Mouse (Mus musculus): ENCODE results near the gene Grb7. TPM values are rescaled to one million over a fixed set of nuclear protein-coding genes. Genes with fewer than 3 reads are reported as not detected.

The Grb7 gene
- polyA plus RNA-seq, 1 experiment = 0.85 TPM

DNA sequence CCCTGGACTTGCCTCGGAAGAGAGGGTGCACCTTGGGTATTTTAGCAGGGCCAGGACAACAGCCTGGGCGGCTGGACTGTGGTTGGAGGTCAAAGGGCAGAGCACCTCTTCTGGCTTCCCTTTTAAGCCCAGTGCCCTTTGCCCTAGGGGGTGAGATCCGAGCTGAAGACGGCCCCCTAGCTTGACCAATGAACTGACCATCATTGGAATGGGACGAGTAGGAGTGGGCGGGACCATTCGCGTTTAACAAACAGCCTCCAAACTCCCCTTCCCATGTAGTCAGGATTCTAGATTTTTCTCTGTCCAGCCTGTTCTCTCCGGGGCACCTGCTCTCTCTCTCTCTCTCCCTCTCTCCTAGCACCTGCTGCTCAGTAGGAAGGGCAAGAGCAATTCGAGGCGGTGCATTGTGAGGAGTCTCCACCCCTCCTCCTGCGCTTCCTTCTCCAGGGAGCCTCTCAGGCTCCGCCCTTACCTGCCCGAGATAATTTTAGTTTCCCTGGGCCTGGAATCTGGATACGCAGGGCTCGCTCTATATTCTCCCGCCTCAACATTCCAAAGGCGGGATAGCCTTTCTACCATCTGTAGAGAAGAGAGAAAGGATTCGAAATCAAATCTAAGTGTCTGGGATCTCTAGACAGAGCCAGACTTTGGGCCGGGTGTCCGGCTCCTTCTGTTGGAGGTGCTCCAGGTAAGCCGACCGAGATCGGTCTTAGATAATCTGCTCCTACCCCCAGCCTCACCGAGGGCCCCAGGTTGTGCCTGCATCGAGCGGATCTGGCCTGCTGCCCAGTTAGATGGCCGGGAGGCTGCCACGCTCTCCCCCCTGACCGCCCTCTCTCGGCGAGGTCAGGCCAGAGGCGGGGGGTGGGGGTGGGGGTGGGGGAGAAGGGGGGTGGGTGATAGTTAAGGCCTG lies 624 bp downstream of the Grb7 start:
- no peak overlapping the region for H3K27ac ChIP-seq (ENCODE audit: control insufficient read depth, insufficient read depth, low read depth, low read length, poor library complexity)

DNA sequence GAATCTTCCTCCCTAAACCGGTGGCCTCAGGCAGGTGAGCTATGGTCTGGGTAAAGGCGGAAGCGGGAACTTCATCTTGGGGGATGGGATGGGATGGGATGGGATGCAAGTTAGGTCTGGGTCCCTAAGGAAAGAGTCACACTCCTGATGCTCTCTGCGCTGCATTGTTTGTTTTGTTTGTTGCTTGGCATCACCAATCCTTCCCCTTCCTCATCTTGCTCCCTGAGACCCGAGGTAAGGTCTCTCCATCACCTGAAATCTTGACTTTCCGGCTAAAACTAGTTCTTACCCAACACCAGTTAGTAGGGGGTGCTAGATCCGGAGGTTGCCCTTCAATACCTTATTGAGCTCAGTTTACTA lies 1.3 kb downstream of the Grb7 start:
- 45% methylated on average over 7 of the region's 7 CpGs for WGBS
- H3K4me1 ChIP-seq (ENCODE audit: control insufficient read depth, insufficient read depth, low read length) = no peaks in the 10 kb centered on the region
- TF ChIP-seq CTCF (IDR thresholded peaks at IDR 0.05; ENCODE audit: control insufficient read depth, insufficient read depth, low read length) (no peak), POLR2A (IDR thresholded peaks at IDR 0.05; ENCODE audit: borderline replicate concordance, control insufficient read depth, low read depth, low read length) (no peak)
- H3K27ac ChIP-seq (ENCODE audit: control insufficient read depth, insufficient read depth, low read depth, low read length, poor library complexity) = no peak overlapping the region
- no peak overlapping the region for H3K4me3 ChIP-seq (replicated peaks; ENCODE audit: control insufficient read depth, low read depth, low read length)

More for the DNA sequence above, 624 bp downstream of the Grb7 start:
- 21% methylated on average over 33 of the region's 33 CpGs for WGBS
- TF ChIP-seq CTCF (IDR thresholded peaks at IDR 0.05; ENCODE audit: control insufficient read depth, insufficient read depth, low read length) = no peak
- no peak for TF ChIP-seq POLR2A (IDR thresholded peaks at IDR 0.05; ENCODE audit: borderline replicate concordance, control insufficient read depth, low read depth, low read length)
- Histone ChIP-seq H3K4me3 (replicated peaks; ENCODE audit: control insufficient read depth, low read depth, low read length) (no peak overlapping the region), H3K4me1 (ENCODE audit: control insufficient read depth, insufficient read depth, low read length) (no peaks in the 10 kb centered on the region)

- Histone ChIP-seq H3K4me1 (ENCODE audit: control insufficient read depth, insufficient read depth, low read length) (no peaks in the 10 kb centered on the region), H3K4me3 (replicated peaks; ENCODE audit: control insufficient read depth, low read depth, low read length) (no peak overlapping the region), H3K27ac (ENCODE audit: control insufficient read depth, insufficient read depth, low read depth, low read length, poor library complexity) (0 out of 2 replicates have a peak overlapping the region, but pooled peaks have one; percentile 7)
- 51% methylated on average over 13 of the region's 13 CpGs for WGBS
- TF ChIP-seq CTCF (IDR thresholded peaks at IDR 0.05; ENCODE audit: control insufficient read depth, insufficient read depth, low read length) (no peak), POLR2A (IDR thresholded peaks at IDR 0.05; ENCODE audit: borderline replicate concordance, control insufficient read depth, low read depth, low read length) (no peak)
Measured at GRCm38 (mm10) chr11:98448191-98448790, 2.1 kb downstream of the Grb7 start.

DNA sequence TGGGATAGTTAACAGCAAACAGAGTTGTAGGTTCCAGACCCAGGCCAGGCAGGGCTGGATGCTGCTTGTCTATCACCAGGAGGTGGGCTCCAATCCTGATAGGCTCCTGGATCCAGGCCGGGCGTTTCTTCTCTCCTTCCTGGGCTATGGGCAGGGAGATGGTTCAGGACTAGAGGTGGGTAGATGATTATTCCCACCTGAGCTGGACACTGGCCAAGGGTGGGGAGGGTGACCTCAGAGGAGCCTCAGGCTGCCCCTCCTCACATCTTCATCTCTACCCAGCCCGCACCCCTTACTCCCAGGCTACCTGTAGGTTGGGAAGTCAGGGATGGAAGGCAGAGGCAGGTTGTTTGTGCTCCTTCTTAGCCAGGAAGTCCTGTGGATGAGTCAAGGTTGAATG lies 3.2 kb downstream of the Grb7 start:
- WGBS = 84% methylated on average over 3 of the region's 3 CpGs
- H3K4me1 ChIP-seq (ENCODE audit: control insufficient read depth, insufficient read depth, low read length) = no peaks in the 10 kb centered on the region
- H3K27ac ChIP-seq (ENCODE audit: control insufficient read depth, insufficient read depth, low read depth, low read length, poor library complexity) = no peak overlapping the region
- no peak overlapping the region for H3K4me3 ChIP-seq (replicated peaks; ENCODE audit: control insufficient read depth, low read depth, low read length)
- no peak for TF ChIP-seq POLR2A (IDR thresholded peaks at IDR 0.05; ENCODE audit: borderline replicate concordance, control insufficient read depth, low read depth, low read length)
- TF ChIP-seq CTCF (IDR thresholded peaks at IDR 0.05; ENCODE audit: control insufficient read depth, insufficient read depth, low read length) = no peak

- H3K4me1 ChIP-seq (ENCODE audit: control insufficient read depth, insufficient read depth, low read length) = no peaks in the 10 kb centered on the region
- TF ChIP-seq CTCF (IDR thresholded peaks at IDR 0.05; ENCODE audit: control insufficient read depth, insufficient read depth, low read length) (no peak), POLR2A (IDR thresholded peaks at IDR 0.05; ENCODE audit: borderline replicate concordance, control insufficient read depth, low read depth, low read length) (no peak)
- no peak overlapping the region for H3K4me3 ChIP-seq (replicated peaks; ENCODE audit: control insufficient read depth, low read depth, low read length)
- WGBS = 83% methylated on average over 20 of the region's 20 CpGs
- H3K27ac ChIP-seq (ENCODE audit: control insufficient read depth, insufficient read depth, low read depth, low read length, poor library complexity) = no peak overlapping the region
Measured at GRCm38 (mm10) chr11:98449921-98450771, 4.0 kb downstream of the Grb7 start.

DNA sequence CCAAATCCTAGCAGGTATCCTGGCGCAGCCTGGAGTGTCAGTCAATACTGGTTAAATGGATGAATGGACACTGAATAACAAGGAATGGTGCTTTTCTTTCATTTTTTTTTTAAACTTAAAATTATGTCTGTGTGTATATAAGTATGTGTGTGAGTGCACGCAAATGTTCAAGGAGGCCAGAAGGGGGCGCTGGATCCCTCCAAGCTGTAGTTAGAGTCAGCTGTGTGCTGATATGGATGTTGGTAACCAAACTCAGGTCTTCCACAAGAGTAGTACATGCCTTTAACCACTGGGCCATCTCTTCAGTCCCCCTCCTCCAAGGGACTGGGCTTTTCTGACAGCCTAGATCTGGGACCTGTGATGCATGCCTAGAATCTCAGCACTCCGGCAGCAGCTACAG lies 9.3 kb downstream of the Grb7 start:
- peak; percentile 39; the same call in 1 of the 2 replicates for TF ChIP-seq CTCF (IDR thresholded peaks at IDR 0.05; ENCODE audit: control insufficient read depth, insufficient read depth, low read length)
- TF ChIP-seq POLR2A (IDR thresholded peaks at IDR 0.05; ENCODE audit: borderline replicate concordance, control insufficient read depth, low read depth, low read length) = no peak
- whole genome bisulfite sequencing = 81% methylated on average over 4 of the region's 4 CpGs

GRCm38 (mm10) chr11:98456545-98456944 lies 10.4 kb downstream of the Grb7 start:
- TF ChIP-seq CTCF (IDR thresholded peaks at IDR 0.05; ENCODE audit: control insufficient read depth, insufficient read depth, low read length) = no peak
- TF ChIP-seq POLR2A (IDR thresholded peaks at IDR 0.05; ENCODE audit: borderline replicate concordance, control insufficient read depth, low read depth, low read length) = no peak
- WGBS = 62% methylated on average over 5 of the region's 5 CpGs
- Histone ChIP-seq H3K27ac (ENCODE audit: control insufficient read depth, insufficient read depth, low read depth, low read length, poor library complexity) (no peak overlapping the region), H3K4me3 (replicated peaks; ENCODE audit: control insufficient read depth, low read depth, low read length) (no peak overlapping the region), H3K4me1 (ENCODE audit: control insufficient read depth, insufficient read depth, low read length) (no peaks in the 10 kb centered on the region; the same call in 1 of the 2 replicates)

More for the DNA sequence above, 9.3 kb downstream of the Grb7 start:
- H3K4me1 ChIP-seq (ENCODE audit: control insufficient read depth, insufficient read depth, low read length) = no peaks in the 10 kb centered on the region; the same call in 1 of the 2 replicates
- no peak overlapping the region for H3K27ac ChIP-seq (ENCODE audit: control insufficient read depth, insufficient read depth, low read depth, low read length, poor library complexity)
- no peak overlapping the region for H3K4me3 ChIP-seq (replicated peaks; ENCODE audit: control insufficient read depth, low read depth, low read length)

Measured in bone marrow, adult 2 months (tissue).